Mouse (Mus musculus): ENCODE results near the gene Atp5l. TPM values are rescaled to one million over a fixed set of nuclear protein-coding genes. Genes with fewer than 3 reads are reported as not detected.

The Atp5l gene
- total RNA-seq, 1 experiment, result 732 TPM

- no peak overlapping the region for H3K9ac ChIP-seq (ENCODE audit: insufficient read depth, low read depth, low read length, poor library complexity, severe bottlenecking)
- in situ Hi-C loops (cut with MboI; ENCODE audit: low sequenced_read_pairs in 2 of 2, unreplicated experiment in 2 of 2), result no loop called here
- no peak overlapping the region for H3K4me3 ChIP-seq (ENCODE audit: insufficient read depth in 1 of 2, low read depth in 1 of 2, low read length in 2 of 2, poor library complexity in 1 of 2, severe bottlenecking in 1 of 2)
- TF ChIP-seq ZNF384 (IDR thresholded peaks at IDR 0.05; ENCODE audit: low read depth, low read length), result no peak
- no peak for TF ChIP-seq MAFK (IDR thresholded peaks at IDR 0.05; ENCODE audit: insufficient read depth, low read depth, low read length)
- TF ChIP-seq ZC3H11A (IDR thresholded peaks at IDR 0.05; ENCODE audit: borderline replicate concordance, low read depth, low read length), result no peak
- no peak for TF ChIP-seq CHD2 (IDR thresholded peaks at IDR 0.05; ENCODE audit: low read depth, low read length)
- no peak for TF ChIP-seq HCFC1 (IDR thresholded peaks at IDR 0.05; ENCODE audit: borderline replicate concordance, insufficient read depth, low read length)
- H3K4me1 ChIP-seq (ENCODE audit: control insufficient read depth in 2 of 2, insufficient read depth in 2 of 2, low read length in 2 of 2, poor library complexity in 1 of 2), result no peaks in the 10 kb centered on the region
- H3K36me3 ChIP-seq (ENCODE audit: control insufficient read depth, insufficient read depth, low read length, poor library complexity, severe bottlenecking), result peaks cover 18% of the 10 kb centered on the region
- no peak for DNase-seq (ENCODE audit: low read depth, low spot score)
- no peak overlapping the region for H3K27ac ChIP-seq (ENCODE audit: insufficient read depth, low read depth, low read length, poor library complexity, severe bottlenecking)
- H3K9me3 ChIP-seq (ENCODE audit: control insufficient read depth, insufficient read depth, low read depth, low read length), result no peaks in the 10 kb centered on the region
Measured at GRCm38 (mm10) chr9:44942421-44942820, 21.9 kb upstream of the Atp5l start.

DNA sequence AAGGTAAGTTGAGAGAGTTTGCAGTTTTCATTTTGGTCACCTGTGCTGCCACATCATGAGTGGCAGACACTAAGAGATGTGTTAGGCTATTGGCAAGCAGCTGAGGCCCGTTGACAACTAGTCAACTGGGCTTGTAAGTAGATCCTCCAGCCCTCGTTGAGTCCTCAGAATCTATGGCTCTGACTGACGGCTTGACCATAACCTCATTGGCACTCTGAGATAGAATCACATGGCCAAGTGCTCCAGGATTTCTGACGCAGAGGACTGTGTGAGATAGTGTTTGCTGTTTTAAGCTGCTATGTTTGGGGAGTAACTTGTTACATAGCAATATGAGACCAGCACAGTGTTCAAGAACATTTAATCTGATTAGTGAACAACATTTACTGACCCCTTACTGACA, 21.2 kb upstream of the Atp5l start:
- H3K36me3 ChIP-seq (ENCODE audit: control insufficient read depth, insufficient read depth, low read length, poor library complexity, severe bottlenecking), result peaks cover 16% of the 10 kb centered on the region

GRCm38 (mm10) chr9:44921543-44921942, 1.0 kb upstream of the Atp5l start:
- peak overlapping the region; percentile 64; the same call in 1 of the 2 replicates for H3K27ac ChIP-seq (ENCODE audit: insufficient read depth, low read depth, low read length, poor library complexity, severe bottlenecking)
- H3K4me3 ChIP-seq (ENCODE audit: insufficient read depth in 1 of 2, low read depth in 1 of 2, low read length in 2 of 2, poor library complexity in 1 of 2, severe bottlenecking in 1 of 2), result peak overlapping the region; percentile 83; a peak in 3 of 4 replicates
- in situ Hi-C loops (cut with MboI; ENCODE audit: low sequenced_read_pairs in 2 of 2, unreplicated experiment in 2 of 2), result no loop called here
- no peaks in the 10 kb centered on the region for H3K9me3 ChIP-seq (ENCODE audit: control insufficient read depth, insufficient read depth, low read depth, low read length)
- no peak for DNase-seq (ENCODE audit: low read depth, low spot score)
- no peaks in the 10 kb centered on the region for H3K4me1 ChIP-seq (ENCODE audit: control insufficient read depth in 2 of 2, insufficient read depth in 2 of 2, low read length in 2 of 2, poor library complexity in 1 of 2)
- no peaks in the 10 kb centered on the region for H3K36me3 ChIP-seq (ENCODE audit: control insufficient read depth, insufficient read depth, low read length, poor library complexity, severe bottlenecking)
- H3K9ac ChIP-seq (ENCODE audit: insufficient read depth, low read depth, low read length, poor library complexity, severe bottlenecking), result no peak overlapping the region; the same call in 1 of the 2 replicates
- no peak for TF ChIP-seq CHD2 (IDR thresholded peaks at IDR 0.05; ENCODE audit: low read depth, low read length)
- no peak for TF ChIP-seq ZNF384 (IDR thresholded peaks at IDR 0.05; ENCODE audit: low read depth, low read length)

More for the DNA sequence above, 21.2 kb upstream of the Atp5l start:
- H3K4me3 ChIP-seq (ENCODE audit: insufficient read depth in 1 of 2, low read depth in 1 of 2, low read length in 2 of 2, poor library complexity in 1 of 2, severe bottlenecking in 1 of 2), result no peak overlapping the region
- TF ChIP-seq MAFK (IDR thresholded peaks at IDR 0.05; ENCODE audit: insufficient read depth, low read depth, low read length) (no peak), HCFC1 (IDR thresholded peaks at IDR 0.05; ENCODE audit: borderline replicate concordance, insufficient read depth, low read length) (no peak), ZC3H11A (IDR thresholded peaks at IDR 0.05; ENCODE audit: borderline replicate concordance, low read depth, low read length) (no peak), ZNF384 (IDR thresholded peaks at IDR 0.05; ENCODE audit: low read depth, low read length) (no peak), CHD2 (IDR thresholded peaks at IDR 0.05; ENCODE audit: low read depth, low read length) (no peak)
- no peaks in the 10 kb centered on the region for H3K9me3 ChIP-seq (ENCODE audit: control insufficient read depth, insufficient read depth, low read depth, low read length)
- H3K27ac ChIP-seq (ENCODE audit: insufficient read depth, low read depth, low read length, poor library complexity, severe bottlenecking), result no peak overlapping the region
- no peak overlapping the region for H3K9ac ChIP-seq (ENCODE audit: insufficient read depth, low read depth, low read length, poor library complexity, severe bottlenecking)
- H3K4me1 ChIP-seq (ENCODE audit: control insufficient read depth in 2 of 2, insufficient read depth in 2 of 2, low read length in 2 of 2, poor library complexity in 1 of 2), result no peaks in the 10 kb centered on the region
- in situ Hi-C loops (cut with MboI; ENCODE audit: low sequenced_read_pairs in 2 of 2, unreplicated experiment in 2 of 2), result no loop called here
- DNase-seq (ENCODE audit: low read depth, low spot score), result no peak

DNA sequence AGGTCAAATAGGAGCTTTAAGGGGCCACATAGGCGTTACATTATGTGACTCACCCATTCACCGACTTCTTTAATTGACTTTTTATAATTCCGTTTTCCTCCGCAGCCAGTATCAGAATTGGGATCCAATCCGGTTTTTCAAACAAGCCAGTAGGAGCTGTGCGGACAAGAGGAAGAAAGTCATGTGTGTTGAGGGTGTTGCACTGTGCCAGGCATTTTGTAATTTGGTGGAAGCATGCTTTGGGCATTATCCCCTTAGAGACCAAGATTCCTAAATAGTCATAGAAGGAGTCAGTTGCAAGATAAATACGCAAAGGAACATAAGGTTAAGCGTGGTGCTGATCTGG, 554 bp upstream of the Atp5l start:
- Histone ChIP-seq H3K9ac (ENCODE audit: insufficient read depth, low read depth, low read length, poor library complexity, severe bottlenecking) (peak overlapping the region; percentile 87), H3K9me3 (ENCODE audit: control insufficient read depth, insufficient read depth, low read depth, low read length) (no peaks in the 10 kb centered on the region), H3K36me3 (ENCODE audit: control insufficient read depth, insufficient read depth, low read length, poor library complexity, severe bottlenecking) (no peaks in the 10 kb centered on the region), H3K4me1 (ENCODE audit: control insufficient read depth in 2 of 2, insufficient read depth in 2 of 2, low read length in 2 of 2, poor library complexity in 1 of 2) (no peaks in the 10 kb centered on the region), H3K27ac (ENCODE audit: insufficient read depth, low read depth, low read length, poor library complexity, severe bottlenecking) (peak overlapping the region; percentile 64; the same call in 1 of the 2 replicates), H3K4me3 (ENCODE audit: insufficient read depth in 1 of 2, low read depth in 1 of 2, low read length in 2 of 2, poor library complexity in 1 of 2, severe bottlenecking in 1 of 2) (peak overlapping the region; percentile 83)
- in situ Hi-C loops (cut with MboI; ENCODE audit: low sequenced_read_pairs in 2 of 2, unreplicated experiment in 2 of 2), result no loop called here
- no peak for DNase-seq (ENCODE audit: low read depth, low spot score)
- TF ChIP-seq HCFC1 (IDR thresholded peaks at IDR 0.05; ENCODE audit: borderline replicate concordance, insufficient read depth, low read length), result 0 out of 2 replicates have a peak, but pooled peaks have one; percentile 11
- no peak for TF ChIP-seq MAFK (IDR thresholded peaks at IDR 0.05; ENCODE audit: insufficient read depth, low read depth, low read length)

DNA sequence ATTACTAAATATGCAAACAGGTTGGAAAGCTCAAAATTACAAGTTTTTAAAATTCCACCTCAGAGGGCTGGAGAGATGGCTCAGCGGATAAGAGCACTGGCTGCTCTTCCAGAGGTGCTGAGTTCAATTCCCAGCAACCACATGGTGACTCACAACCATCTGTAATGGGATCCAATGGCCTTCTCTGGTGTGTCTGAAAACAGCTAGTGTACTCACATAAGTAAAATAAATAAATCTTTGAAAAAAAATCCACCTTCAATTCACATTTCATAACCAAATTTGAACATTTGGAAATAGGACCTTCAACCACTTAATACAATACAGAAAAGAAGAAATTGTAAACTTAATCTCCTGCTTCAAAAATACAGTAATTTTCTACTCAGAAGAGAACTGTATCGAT, 936 bp downstream of the Atp5l start:
- Histone ChIP-seq H3K27ac (ENCODE audit: insufficient read depth, low read depth, low read length, poor library complexity, severe bottlenecking) (no peak overlapping the region), H3K9ac (ENCODE audit: insufficient read depth, low read depth, low read length, poor library complexity, severe bottlenecking) (peak overlapping the region; percentile 87; the same call in 1 of the 2 replicates), H3K9me3 (ENCODE audit: control insufficient read depth, insufficient read depth, low read depth, low read length) (no peaks in the 10 kb centered on the region), H3K4me1 (ENCODE audit: control insufficient read depth in 2 of 2, insufficient read depth in 2 of 2, low read length in 2 of 2, poor library complexity in 1 of 2) (no peaks in the 10 kb centered on the region), H3K36me3 (ENCODE audit: control insufficient read depth, insufficient read depth, low read length, poor library complexity, severe bottlenecking) (no peaks in the 10 kb centered on the region; the same call in 1 of the 2 replicates), H3K4me3 (ENCODE audit: insufficient read depth in 1 of 2, low read depth in 1 of 2, low read length in 2 of 2, poor library complexity in 1 of 2, severe bottlenecking in 1 of 2) (peak overlapping the region; percentile 83)
- TF ChIP-seq MAFK (IDR thresholded peaks at IDR 0.05; ENCODE audit: insufficient read depth, low read depth, low read length) (no peak), CHD2 (IDR thresholded peaks at IDR 0.05; ENCODE audit: low read depth, low read length) (no peak), HCFC1 (IDR thresholded peaks at IDR 0.05; ENCODE audit: borderline replicate concordance, insufficient read depth, low read length) (no peak), ZC3H11A (IDR thresholded peaks at IDR 0.05; ENCODE audit: borderline replicate concordance, low read depth, low read length) (no peak), ZNF384 (IDR thresholded peaks at IDR 0.05; ENCODE audit: low read depth, low read length) (no peak)
- DNase-seq (ENCODE audit: low read depth, low spot score), result no peak
- in situ Hi-C loops (cut with MboI; ENCODE audit: low sequenced_read_pairs in 2 of 2, unreplicated experiment in 2 of 2), result no loop called here

Measured in ES-E14 (cell line).